Mouse (Mus musculus) left cerebral cortex, postnatal 14 days (tissue): ENCODE data around the gene Ptger4. TPM values are rescaled to one million over a fixed set of nuclear protein-coding genes. Genes with fewer than 3 reads are reported as not detected.
"Not testable (repeated sequence)": the region's sequence is repeated elsewhere in the genome, so short reads cannot be mapped to it uniquely, and the experiment has no call there.

ENCODE experiments used
- DNase-seq, 2 experiments: peaks; one replicate each; pipeline ENCODE4 v3.0.0; 2021 to 2022; ENCODE audit warnings: low spot score in 2 of 2, mixed read lengths in 1 of 2
- intact Hi-C: fragments of 180-260 bp; cut with DNase I; formaldehyde crosslinking; loops from one replicate; pipeline ENCODE4 v1.15.1; 2025
- total RNA-seq, 2 experiments: library from RNA; stranded (reverse); gene quantifications; 2 replicates each; pipeline ENCODE4 v1.2.3; 2021

Ptger4 gene
- total RNA-seq, 2 experiments from 2014 or later = 2.4 TPM

DNA sequence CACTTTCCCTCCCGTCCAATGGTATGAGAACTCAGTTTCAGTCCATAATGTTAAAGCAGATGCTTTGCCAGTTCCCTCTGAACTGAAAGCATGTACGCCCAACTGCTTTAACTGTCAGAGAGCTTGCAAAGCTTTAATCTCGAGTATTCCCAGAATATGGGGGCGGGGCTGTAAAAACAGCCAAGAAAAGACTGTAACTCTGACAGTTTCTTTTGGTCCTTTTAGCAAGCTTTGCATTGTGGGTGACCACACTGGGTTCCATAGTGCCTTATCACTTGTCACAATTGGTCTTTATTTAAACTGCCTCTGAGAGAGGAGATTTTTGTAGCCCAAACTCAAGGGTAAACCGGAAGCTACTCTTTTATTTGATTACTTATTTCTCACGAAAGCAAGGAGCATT lies 4.1 kb downstream of the Ptger4 start:
- intact Hi-C loops = loop anchor here (2.0 kb wide), 1 partner anchor 841 kb away; no protein-coding TSS in a partner anchor
- peak; percentile 29 to 47 for DNase-seq

DNA sequence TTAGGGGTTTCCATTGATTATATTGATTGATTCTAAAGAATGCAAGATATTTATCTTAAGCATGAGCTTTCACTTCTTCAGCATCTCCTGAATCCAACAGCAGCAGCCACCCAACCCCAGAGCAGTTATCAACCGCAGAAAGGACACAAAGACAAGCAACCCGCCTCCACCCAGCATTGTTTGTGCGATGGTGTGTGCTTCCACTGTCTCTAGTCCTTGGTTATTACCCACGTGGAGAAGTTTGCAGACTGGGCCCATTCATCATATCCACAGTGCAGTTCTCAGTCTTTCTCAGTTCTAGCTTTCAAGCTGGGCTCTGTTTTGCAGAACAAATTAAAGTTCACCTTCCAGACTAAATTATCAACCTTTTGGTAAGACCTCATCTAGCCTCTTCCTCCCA lies 4.6 kb downstream of the Ptger4 start:
- intact Hi-C loops = loop anchor here (2.0 kb wide), 1 partner anchor 841 kb away; no protein-coding TSS in a partner anchor
- no peak for DNase-seq

DNA sequence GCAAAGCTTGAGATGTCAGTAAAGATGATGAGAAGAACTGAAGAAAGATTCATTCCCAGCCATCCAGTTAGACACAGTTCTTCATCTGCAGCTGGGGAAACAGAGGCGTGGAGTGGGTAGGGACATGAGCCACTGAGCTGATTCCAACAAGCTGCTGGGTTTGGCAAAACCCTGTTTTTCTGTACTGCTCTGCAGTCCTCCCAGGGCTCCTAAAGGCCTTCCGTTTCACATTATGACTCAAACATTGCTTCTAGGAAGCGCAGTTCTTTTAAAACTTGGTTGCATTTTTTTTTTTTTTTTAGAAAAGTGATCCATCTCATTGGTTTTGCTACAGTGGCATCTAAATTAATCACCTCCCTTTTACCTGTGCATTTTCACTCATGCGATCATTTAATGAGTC lies 5.4 kb downstream of the Ptger4 start:
- DNase-seq = no peak
- intact Hi-C loops = loop anchor here (2.0 kb wide), 1 partner anchor 842 kb away; no protein-coding TSS in a partner anchor

DNA sequence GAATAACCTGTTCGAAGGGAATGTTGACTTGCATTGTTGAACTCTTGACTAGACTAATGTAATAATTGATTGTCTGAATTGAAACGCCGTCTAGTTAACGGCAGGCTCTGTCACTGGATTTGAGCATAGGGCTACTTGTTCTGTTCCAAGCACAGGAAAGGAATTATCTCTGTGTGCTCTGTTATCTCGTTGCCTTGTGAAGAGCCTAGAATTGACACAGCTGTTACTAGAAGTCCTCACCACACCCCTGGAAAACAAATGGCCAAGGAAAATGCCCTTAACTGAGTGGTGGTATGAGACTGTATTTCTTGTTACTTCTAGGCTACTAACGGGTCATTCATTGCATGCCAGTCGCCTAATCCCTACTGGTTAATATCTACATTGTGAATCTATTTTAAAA lies 5.9 kb downstream of the Ptger4 start:
- intact Hi-C loops = loop anchor here (2.0 kb wide), 1 partner anchor 843 kb away; no protein-coding TSS in a partner anchor
- no peak for DNase-seq

DNA sequence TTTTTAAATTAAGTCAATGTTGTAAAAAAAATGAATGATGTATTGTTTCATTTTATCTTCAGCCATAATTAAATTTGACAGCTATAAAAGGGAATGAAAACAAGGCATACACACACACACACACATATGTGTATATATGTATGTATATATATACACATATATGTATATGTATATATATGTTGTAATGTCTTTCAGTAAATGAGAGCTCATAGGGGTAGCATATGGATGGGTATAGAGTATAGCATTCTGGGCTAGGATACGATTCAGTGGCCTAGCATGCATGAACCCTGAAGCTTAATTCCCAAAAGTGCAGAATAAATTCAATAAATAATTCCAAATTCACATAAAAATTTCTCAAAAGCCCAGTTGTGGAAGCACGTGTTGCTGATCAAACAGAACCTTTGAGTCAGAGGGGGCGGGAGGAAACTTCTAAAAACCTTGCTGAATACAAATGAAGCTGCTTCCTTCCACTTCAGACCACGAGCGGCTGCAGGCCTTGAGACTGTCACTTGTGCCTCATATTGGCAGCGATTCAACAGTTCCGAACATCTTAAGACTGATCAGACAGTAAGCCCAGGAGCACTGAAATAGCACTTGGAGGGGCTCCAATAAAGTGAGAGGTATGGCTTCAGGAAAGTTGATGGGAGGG lies 6.9 kb downstream of the Ptger4 start:
- intact Hi-C loops = loop anchor here (2.0 kb wide), 2 partner anchors 678 to 972 kb away; no protein-coding TSS in a partner anchor
- no peak for DNase-seq

DNA sequence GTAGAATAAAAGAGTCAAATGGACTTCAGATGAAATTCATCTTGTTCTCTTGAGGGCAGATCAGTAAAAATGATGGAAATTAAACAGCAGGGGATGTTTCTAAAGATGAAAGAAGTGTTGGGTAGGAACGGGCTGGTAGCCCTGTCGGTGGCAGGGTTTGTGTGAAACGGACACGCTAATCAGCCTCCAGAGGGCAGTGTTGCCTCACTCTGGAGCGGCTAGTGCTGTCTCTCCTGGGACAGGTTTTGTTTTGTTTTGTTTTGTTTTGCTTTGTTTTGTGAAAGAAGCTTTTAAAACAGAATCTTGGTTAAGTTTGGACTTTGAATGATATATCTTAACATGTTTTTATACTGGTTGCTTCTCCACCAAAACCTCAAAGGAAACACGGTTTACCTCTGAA lies 7.4 kb downstream of the Ptger4 start:
- intact Hi-C loops = loop anchor here (2.0 kb wide), 2 partner anchors 678 to 972 kb away; no protein-coding TSS in a partner anchor

DNA sequence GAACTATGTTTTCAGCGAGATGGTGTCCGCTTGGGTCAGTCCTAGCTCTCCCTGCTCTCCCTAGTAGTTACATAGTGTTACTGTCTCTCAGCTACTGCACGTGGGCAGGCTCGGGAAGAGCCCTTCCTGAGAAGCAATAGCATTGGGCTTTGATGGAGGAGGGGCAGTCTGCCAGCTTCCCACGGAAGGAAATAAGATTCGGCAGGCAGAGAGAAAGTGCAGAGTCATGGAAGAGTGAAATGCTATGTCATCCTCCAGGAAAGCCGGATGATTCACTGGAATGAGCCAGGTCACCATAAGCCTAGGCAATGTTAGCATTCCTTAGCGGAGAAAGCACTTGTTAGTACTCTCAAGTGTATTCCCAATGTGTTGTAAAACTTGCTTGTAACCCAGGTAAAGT lies 8.5 kb downstream of the Ptger4 start:
- intact Hi-C loops = no loop called here
- DNase-seq = peak; percentile 67 to 74

More for the DNA sequence above, 7.4 kb downstream of the Ptger4 start:
- peak; percentile 72 to 86 for DNase-seq

DNA sequence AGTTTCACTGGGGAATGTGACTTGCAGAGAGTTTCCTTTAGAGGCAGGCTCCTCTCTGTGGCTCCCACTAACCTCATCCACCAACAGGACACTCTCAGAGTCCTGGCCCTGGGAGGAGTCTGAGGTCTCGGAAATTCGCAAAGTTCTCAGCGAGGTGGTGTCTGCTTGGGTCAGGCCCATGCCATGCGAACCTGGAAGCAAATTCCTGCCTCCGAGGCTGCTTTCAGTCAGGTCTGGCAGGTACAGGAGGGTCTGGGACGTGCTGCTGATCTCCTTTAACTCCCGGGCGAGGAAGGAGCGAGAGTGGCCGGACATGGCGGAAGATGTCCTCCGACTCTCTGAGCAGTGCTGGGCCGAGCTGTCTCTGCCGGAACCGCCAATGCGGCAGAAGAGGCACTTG lies 9.3 kb downstream of the Ptger4 start:
- no peak for DNase-seq
- intact Hi-C loops = no loop called here

DNA sequence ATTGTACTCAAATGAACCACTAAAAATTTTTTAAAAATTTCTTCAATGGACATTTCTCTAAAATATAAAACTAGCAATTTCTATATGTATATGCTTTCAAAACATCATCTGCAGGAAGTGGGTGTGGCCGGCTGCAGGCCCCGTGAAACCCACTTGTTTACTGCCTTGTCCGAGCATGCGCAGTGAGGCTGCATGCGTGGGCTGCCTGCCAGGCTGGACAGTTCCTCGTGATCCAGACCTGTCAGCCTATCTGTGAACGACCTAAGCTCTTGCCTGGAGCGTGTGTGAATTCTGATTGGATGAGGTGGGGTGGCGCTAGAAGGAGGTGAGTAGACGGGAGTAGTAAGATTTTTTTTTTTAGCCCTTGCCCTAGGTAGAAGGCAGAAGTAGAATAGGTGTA lies 13.2 kb downstream of the Ptger4 start:
- intact Hi-C loops, DNase-seq: not testable (repeated sequence)

DNA sequence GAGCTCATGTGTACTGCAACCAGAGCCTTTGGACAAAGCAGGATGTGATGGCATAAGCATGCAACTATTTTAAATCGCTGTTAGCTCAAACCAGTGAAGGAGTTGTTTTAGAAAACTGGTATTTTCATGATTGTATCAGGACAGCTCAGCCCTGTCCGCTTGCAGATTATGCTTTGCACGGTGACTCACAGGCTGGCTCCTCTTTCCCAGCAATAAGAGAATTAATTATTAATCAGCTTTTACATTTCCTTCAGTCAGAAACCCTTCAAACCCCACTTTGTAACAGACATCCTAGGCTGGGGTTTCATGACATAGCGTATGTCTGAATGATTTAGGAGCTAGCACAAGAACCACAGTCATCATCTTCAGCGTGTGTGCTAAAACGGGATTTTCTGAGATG lies 23.5 kb downstream of the Ptger4 start:
- intact Hi-C loops = no loop called here
- no peak for DNase-seq

DNA sequence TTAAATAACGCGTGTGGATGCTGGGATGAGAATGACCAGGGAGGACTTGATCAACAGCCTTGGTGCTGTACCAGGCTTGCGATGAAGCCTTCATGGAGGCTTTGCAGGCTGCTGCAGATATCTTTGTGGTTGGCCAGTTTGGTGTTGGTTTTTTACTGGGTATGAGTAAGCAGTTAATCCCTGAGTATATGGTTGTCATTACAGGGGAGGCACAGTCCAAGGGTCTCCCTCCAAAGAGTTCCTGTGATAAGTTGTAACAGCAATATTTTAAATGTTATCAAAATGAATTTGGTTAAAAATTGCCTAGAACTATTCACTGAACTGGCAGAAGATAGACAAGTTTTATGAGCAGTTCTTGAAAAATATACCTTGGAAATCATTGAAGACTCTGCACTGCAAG lies 34.9 kb downstream of the Ptger4 start:
- intact Hi-C loops = no loop called here
- DNase-seq = no peak

DNA sequence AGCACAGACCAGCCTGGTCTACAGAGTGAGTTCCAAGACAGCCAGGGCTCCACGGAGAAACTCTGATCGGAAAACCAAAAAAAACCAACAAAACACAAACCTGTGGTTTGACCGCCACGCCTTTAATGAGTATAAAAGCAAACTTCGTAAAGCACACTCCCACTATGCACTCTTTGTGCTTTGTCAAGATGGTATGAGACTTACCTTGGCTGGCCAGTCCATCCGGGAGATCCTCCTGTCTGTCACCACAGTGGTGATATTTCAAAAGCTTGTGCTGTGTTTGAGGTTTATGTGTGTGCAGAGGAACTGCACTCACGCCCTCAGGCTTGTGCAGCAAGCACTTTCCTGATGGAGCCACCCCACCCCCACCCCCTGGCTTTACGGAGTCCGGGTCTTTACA lies 38.8 kb downstream of the Ptger4 start:
- no peak for DNase-seq
- intact Hi-C loops = no loop called here

DNA sequence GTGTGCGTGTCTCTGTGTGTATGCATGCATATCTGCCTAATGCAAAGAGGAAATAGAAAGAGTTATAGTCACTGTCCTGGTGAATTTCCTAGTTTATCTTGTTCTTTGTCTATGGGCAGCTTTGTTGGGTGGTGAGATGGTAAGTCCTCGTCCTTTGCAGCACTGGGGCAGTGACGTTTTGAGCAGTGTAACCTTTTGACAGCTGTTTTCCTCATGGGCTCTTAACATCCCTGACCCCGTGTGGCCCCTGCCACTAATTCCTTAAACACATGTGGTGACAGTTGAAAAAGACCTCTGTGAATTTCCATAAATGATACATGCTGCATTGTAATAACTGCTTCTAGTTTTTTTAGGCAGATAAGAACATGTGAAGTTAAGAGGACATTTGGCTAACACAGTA lies 47.3 kb downstream of the Ptger4 start:
- intact Hi-C loops = no loop called here

DNA sequence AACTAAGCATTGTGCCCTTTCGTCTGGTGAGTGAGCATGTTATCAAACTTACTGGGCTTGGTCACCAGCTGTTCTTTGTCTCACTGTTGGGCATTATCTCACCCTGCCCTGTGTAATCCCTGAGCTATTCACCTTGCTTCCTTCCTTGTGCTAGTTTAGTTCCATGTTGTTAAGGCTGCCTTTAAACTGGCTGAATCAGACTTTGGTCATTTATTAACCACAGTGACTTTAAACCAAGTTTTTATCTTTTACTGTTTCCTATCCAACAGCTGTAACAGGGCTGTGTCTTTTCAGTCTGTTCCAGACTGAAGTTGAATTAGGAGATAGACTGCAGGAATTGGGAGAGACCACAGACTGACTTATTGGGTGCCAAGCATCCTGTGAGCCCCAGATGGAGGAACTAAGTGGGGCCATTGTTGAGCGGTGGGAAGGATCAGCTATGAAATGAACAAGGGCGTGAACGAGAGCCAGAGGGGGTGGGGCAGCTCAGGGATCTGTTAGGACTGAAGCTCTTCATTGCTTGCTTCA lies 47.9 kb downstream of the Ptger4 start:
- DNase-seq = no peak
- intact Hi-C loops = no loop called here

More for the DNA sequence above, 47.3 kb downstream of the Ptger4 start:
- no peak for DNase-seq

DNA sequence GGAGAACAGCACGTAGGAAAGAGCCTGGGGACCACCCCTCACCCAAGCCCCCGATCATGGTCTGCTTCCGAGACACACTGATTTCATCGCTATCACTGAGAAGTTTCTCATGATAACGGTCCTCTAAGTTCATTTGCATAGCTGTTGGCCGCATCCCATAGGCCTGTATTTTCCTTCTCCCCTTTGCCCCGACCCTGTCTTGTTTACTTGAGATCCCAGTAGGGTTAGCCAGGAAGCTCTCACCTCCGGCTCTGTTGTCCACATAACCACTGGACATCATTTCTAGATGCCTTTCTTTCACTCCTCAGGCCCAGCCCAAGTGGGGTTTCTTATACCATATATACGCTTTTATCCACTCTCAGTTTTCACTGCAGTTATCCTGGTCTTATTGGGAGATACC lies 49.1 kb downstream of the Ptger4 start:
- intact Hi-C loops = no loop called here

DNA sequence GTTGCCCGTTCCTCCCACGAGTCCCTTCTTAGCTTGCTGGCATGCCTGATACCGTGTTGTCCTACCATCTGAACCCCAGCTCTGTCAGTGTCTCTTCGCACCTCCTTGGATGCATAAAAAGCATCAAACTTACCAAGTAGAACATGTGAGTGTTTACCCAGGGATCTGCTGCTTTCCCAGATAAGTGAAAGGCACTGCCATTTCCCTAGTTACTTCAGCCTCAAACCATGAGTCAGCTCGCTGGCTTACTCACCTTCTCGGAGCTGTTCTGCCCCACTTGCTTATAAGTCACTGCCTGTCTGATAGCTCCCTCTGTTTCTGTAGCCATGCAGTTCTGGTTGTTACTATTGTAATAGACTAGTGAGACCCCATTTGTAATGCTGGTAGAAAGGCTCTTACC lies 49.5 kb downstream of the Ptger4 start:
- no peak for DNase-seq
- intact Hi-C loops = no loop called here

More for the DNA sequence above, 49.1 kb downstream of the Ptger4 start:
- no peak for DNase-seq

DNA sequence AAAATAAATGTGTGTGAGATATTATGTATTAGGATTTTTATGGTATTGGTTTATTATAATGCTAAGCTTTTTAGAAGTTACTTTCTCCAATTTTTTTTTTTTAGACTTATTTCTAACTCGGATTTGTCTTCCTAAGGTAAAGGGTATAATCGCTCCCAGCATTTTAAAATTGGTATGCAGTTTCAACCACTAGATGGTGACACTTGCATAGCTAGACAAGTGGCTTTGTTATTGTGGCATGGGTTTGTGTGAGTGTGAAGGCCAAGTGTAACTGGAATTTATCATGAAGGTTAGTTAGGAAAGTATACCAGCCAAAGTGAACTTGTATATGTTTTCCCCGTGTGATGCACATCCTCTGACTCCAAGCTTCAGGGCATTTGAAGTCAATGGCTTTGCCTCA lies 50.2 kb downstream of the Ptger4 start:
- peak in 1 of 2 experiments; percentile 47 for DNase-seq
- intact Hi-C loops = no loop called here

DNA sequence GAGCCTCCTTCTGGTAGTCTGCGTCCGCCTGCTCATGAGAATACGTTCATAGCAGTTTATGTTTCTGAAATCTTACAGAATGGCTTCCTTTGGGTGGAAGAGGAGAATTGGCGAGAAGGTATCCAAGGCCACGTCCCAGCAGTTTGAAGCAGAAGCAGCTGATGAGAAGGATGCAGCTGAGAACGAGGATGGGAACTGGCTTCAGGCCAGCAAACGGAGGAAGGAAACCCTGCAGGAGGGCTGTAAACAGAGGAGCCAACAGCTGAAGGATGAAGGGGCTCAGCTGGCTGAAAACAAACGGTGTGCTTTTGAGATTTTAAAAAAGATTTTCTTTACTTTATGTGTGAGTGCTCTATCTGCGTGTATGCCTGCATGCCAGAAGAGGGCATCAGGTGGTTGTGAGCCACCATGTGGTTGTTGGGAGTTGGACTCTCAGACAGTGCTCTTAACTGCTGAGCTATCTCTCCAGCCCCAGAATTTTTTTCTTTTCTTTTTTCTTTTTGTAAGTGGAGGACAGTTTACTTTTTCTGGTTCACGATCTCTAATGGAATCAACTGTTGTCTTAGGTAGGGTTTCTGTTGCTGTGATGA lies 54.4 kb downstream of the Ptger4 start:
- DNase-seq = peak; percentile 29 to 47
- intact Hi-C loops = loop anchor here (5.0 kb wide), 1 partner anchor 1018 kb away; no protein-coding TSS in a partner anchor

DNA sequence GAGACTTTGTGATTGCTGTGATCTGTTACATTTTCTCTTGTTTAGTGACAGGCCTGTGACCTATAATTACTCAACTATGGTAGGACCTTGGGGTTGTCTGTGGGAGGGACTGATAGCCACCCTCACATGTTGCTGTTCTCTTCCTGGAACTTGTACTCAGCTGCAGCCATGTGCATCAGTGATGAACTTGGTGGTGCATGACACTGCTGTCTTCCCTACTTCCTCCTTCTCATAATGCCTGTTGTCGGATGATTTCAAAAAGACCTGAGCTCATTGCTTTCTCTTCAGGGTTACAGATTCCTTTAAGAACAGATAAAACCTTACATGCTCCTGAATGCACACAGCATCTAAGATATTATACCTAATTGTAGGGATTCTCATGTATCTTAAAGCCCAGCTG lies 56.0 kb downstream of the Ptger4 start:
- intact Hi-C loops = loop anchor here (5.0 kb wide), 1 partner anchor 1019 kb away; no protein-coding TSS in a partner anchor
- no peak for DNase-seq

DNA sequence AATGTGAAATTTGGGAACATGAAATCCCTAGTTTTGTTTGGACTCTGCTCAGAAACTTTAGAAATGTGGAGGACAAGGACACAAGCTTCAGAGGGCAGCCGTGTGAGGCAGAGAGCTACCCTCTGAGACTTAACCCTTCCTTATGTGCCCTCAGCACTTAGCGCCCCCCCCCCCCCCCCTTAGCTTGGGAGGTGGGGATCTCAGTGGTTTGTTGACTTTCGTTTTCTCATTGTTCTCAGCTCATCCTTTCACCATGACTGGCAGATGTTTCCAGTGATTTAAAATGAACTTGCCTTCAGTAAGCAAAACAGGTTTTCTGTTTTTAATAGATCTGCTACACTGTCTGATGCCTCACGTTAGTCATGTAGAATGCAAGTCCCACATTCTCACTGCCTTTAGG lies 56.9 kb downstream of the Ptger4 start:
- no peak for DNase-seq
- intact Hi-C loops = loop anchor here (5.0 kb wide), 1 partner anchor 1020 kb away; no protein-coding TSS in a partner anchor

DNA sequence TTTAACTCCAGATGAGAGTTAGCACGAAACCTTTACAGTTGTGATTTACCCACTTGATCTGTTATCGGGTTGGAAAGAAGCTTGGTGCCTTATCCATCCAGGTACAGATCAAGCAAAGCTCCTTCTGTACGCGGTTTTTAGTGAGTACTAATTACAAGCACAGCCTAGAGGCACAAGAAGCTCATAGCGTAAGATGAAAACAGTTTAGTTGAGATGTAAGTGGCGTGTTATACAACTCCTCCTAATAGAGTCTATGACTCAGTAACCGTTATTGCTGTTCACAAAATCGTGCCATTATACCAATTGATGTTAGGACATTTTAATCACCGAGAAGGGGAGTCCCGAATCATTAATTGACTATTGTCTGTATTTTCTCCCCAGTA lies 57.7 kb downstream of the Ptger4 start:
- DNase-seq = no peak

More for the DNA sequence above, 57.7 kb downstream of the Ptger4 start:
- intact Hi-C loops = loop anchor here (5.0 kb wide), 1 partner anchor 1021 kb away; no protein-coding TSS in a partner anchor
